Mouse (Mus musculus) CH12.LX (cell line): ENCODE measurements around the gene Scnn1a. TPM values are rescaled to one million over a fixed set of nuclear protein-coding genes. Genes with fewer than 3 reads are reported as not detected.

Experiments used
- DNase-seq: peaks from one replicate; pipeline ENCODE4 v3.0.0-alpha.2; 2013; ENCODE audit errors: extremely low read depth
- H3K27ac ChIP-seq: 2 replicates; pipeline ENCODE4 v1.5.1; 2012; ENCODE audit warnings: low read depth, mild to moderate bottlenecking, control low read depth, moderate library complexity; ENCODE audit not compliant: insufficient read depth
- H3K27me3 ChIP-seq: replicated peaks from 2 replicates; pipeline ENCODE3; 2012; ENCODE audit warnings: inconsistent platforms
- H3K36me3 ChIP-seq, 2 experiments: replicated peaks in 1 of 2; 2 replicates each; pipeline versions ENCODE3 to v1.6.1; 2012; ENCODE audit warnings: inconsistent platforms in 1 of 2, low read length in 1 of 2, mild to moderate bottlenecking in 1 of 2, mixed read lengths in 1 of 2, moderate library complexity in 1 of 2; ENCODE audit not compliant: control insufficient read depth in 1 of 2, insufficient read depth in 1 of 2
- H3K4me1 ChIP-seq, 2 experiments: 2 replicates each; pipeline ENCODE4 v1.6.1; 2012; ENCODE audit warnings: inconsistent platforms in 1 of 2, moderate library complexity in 1 of 2; ENCODE audit not compliant: insufficient read depth in 2 of 2, control insufficient read depth in 1 of 2
- H3K4me2 ChIP-seq: 2 replicates; pipeline ENCODE4 v1.6.1; 2012; ENCODE audit warnings: low read depth, mild to moderate bottlenecking, control low read depth; ENCODE audit not compliant: poor library complexity, insufficient read depth, severe bottlenecking
- H3K4me3 ChIP-seq, 3 experiments: fragments of 150-350 bp in 1 of 3; sonication (generic) in 1 of 3; replicated peaks in 1 of 3; 2 replicates each; pipeline versions ENCODE3 to v1.5.1; 2011 to 2012; ENCODE audit warnings: low read depth in 2 of 3, low read length in 2 of 3, mild to moderate bottlenecking in 2 of 3, moderate library complexity in 2 of 3, control low read depth in 1 of 3, improper control_type of control experiment in 1 of 3, inconsistent platforms in 1 of 3, mixed read lengths in 1 of 3; ENCODE audit not compliant: poor library complexity in 1 of 3
- H3K79me2 ChIP-seq: replicated peaks from 2 replicates; pipeline ENCODE4 v1.6.1; 2012; ENCODE audit warnings: mild to moderate bottlenecking, moderate library complexity; ENCODE audit not compliant: control insufficient read depth, poor library complexity, insufficient read depth, severe bottlenecking; ENCODE audit errors: extremely low read depth
- H3K9ac ChIP-seq: 2 replicates; pipeline ENCODE4 v1.6.1; 2012; ENCODE audit warnings: low read depth, mild to moderate bottlenecking, control low read depth, moderate library complexity; ENCODE audit not compliant: insufficient read depth
- H3K9me3 ChIP-seq: replicated peaks from 2 replicates; pipeline ENCODE3; 2012; ENCODE audit warnings: low read length, inconsistent platforms, mixed read lengths
- CHD2 ChIP-seq: IDR thresholded peaks from 2 replicates; pipeline ENCODE4 v1.6.1; 2011; ENCODE audit warnings: low read length, improper control_type of control experiment
- CTCF ChIP-seq, 2 experiments: IDR thresholded peaks in 1 of 2; conservative IDR thresholded peaks in 1 of 2; 2 replicates each; pipeline ENCODE4 v1.5.1; 2011 to 2012; ENCODE audit warnings: low read depth in 2 of 2, low read length in 2 of 2, improper control_type of control experiment in 1 of 2, inconsistent platforms in 1 of 2, mild to moderate bottlenecking in 1 of 2, moderate library complexity in 1 of 2
- E2F4 ChIP-seq: IDR thresholded peaks from 2 replicates; pipeline ENCODE4 v1.6.1; 2011; ENCODE audit warnings: low read depth, low read length, improper control_type of control experiment; ENCODE audit not compliant: insufficient replicate concordance
- GABPA ChIP-seq: IDR thresholded peaks from 2 replicates; pipeline ENCODE4 v1.6.1; 2012; ENCODE audit warnings: low read depth, low read length, improper control_type of control experiment, inconsistent platforms; ENCODE audit not compliant: insufficient replicate concordance
- HCFC1 ChIP-seq: IDR thresholded peaks from 2 replicates; pipeline ENCODE4 v1.6.1; 2012; ENCODE audit warnings: low read depth, mild to moderate bottlenecking, inconsistent platforms, low read length, improper control_type of control experiment
- IRF4 ChIP-seq: IDR thresholded peaks from 2 replicates; pipeline ENCODE4 v1.6.1; 2014; ENCODE audit warnings: low read depth, mild to moderate bottlenecking, inconsistent platforms, low read length, improper control_type of control experiment
- JUND ChIP-seq: conservative IDR thresholded peaks from 2 replicates; pipeline ENCODE4 v1.6.1; 2011; ENCODE audit warnings: low read depth, low read length, improper control_type of control experiment
- KAT2A ChIP-seq: IDR thresholded peaks from 2 replicates; pipeline ENCODE4 v1.6.1; 2012; ENCODE audit warnings: low read length, improper control_type of control experiment, inconsistent platforms; ENCODE audit not compliant: insufficient replicate concordance
- MAFK ChIP-seq: IDR thresholded peaks from 2 replicates; pipeline ENCODE4 v1.6.1; 2011; ENCODE audit warnings: low read length, improper control_type of control experiment; ENCODE audit not compliant: insufficient replicate concordance
- MAX ChIP-seq: IDR thresholded peaks from 2 replicates; pipeline ENCODE4 v1.6.1; 2011; ENCODE audit warnings: low read length, improper control_type of control experiment
- MEF2A ChIP-seq: IDR thresholded peaks from 2 replicates; pipeline ENCODE4 v1.6.1; 2014; ENCODE audit warnings: low read depth, mild to moderate bottlenecking, inconsistent platforms, low read length, improper control_type of control experiment, borderline replicate concordance
- POLR2A ChIP-seq: IDR thresholded peaks from 2 replicates; pipeline ENCODE4 v1.6.1; 2011; ENCODE audit warnings: low read depth, mild to moderate bottlenecking, improper control_type of control experiment, low read length
- RAD21 ChIP-seq: IDR thresholded peaks from 2 replicates; pipeline ENCODE4 v1.6.1; 2011; ENCODE audit warnings: low read depth, mild to moderate bottlenecking, low read length, improper control_type of control experiment, moderate library complexity
- RCOR1 ChIP-seq: conservative IDR thresholded peaks from 2 replicates; pipeline ENCODE4 v1.6.1; 2012; ENCODE audit warnings: low read depth, mild to moderate bottlenecking, inconsistent platforms, low read length, improper control_type of control experiment
- SIN3A ChIP-seq: IDR thresholded peaks from 2 replicates; pipeline ENCODE4 v1.6.1; 2012; ENCODE audit warnings: low read length, improper control_type of control experiment, inconsistent platforms
- SMC3 ChIP-seq: IDR thresholded peaks from 2 replicates; pipeline ENCODE4 v1.6.1; 2011; ENCODE audit warnings: low read depth, low read length, improper control_type of control experiment
- TBP ChIP-seq: conservative IDR thresholded peaks from 2 replicates; pipeline ENCODE4 v1.6.1; 2011; ENCODE audit warnings: low read depth, low read length, improper control_type of control experiment
- TCF12 ChIP-seq: IDR thresholded peaks from 2 replicates; pipeline ENCODE4 v1.6.1; 2014; ENCODE audit warnings: low read depth, mild to moderate bottlenecking, inconsistent platforms, low read length, improper control_type of control experiment
- ZKSCAN1 ChIP-seq: IDR thresholded peaks from 2 replicates; pipeline ENCODE4 v1.6.1; 2012; ENCODE audit warnings: low read depth, inconsistent platforms, low read length, improper control_type of control experiment, borderline replicate concordance
- ZMIZ1 ChIP-seq: IDR thresholded peaks from 2 replicates; pipeline ENCODE4 v1.6.1; 2012; ENCODE audit warnings: low read depth, mild to moderate bottlenecking, inconsistent platforms, low read length, improper control_type of control experiment
- ZNF384 ChIP-seq: IDR thresholded peaks from 2 replicates; pipeline ENCODE4 v1.6.1; 2012; ENCODE audit warnings: low read depth, low read length, improper control_type of control experiment, inconsistent platforms
- dilution Hi-C: fragments of 300-500 bp; cut with MboI; formaldehyde crosslinking; loops from 2 replicates; pipeline ENCODE4 v1.14.3; 2020; ENCODE audit warnings: low sequenced_read_pairs; ENCODE audit not compliant: extremely low pct_unique_long_range_greater_than_20kb, extremely low pct_ligation_motif_present
- in situ Hi-C: fragments of 300-500 bp; cut with MboI; formaldehyde crosslinking; loops from 3 replicates; pipeline ENCODE4 v1.14.3; 2019; ENCODE audit warnings: low sequenced_read_pairs, low pct_ligation_motif_present, low pct_unique_long_range_greater_than_20kb, mixed read lengths
- polyA plus RNA-seq: library from polyadenylated mRNA; unstranded; fragments of >175 nt; gene quantifications from 2 replicates; pipeline ENCODE4 v1.2.1, GENCODE M21; 2012; ENCODE audit warnings: low read depth; ENCODE audit not compliant: insufficient read length
- total RNA-seq, 2 experiments: library from RNA; depleted of rRNA; stranded (reverse); fragments of 300-350 nt in 1 of 2; fragments of >200 nt in 1 of 2; gene quantifications; 2 replicates each; pipeline ENCODE4 v1.2.3; 2012 to 2014

The Scnn1a gene
- total and polyA plus RNA-seq, 3 experiments, result not detected

DNA sequence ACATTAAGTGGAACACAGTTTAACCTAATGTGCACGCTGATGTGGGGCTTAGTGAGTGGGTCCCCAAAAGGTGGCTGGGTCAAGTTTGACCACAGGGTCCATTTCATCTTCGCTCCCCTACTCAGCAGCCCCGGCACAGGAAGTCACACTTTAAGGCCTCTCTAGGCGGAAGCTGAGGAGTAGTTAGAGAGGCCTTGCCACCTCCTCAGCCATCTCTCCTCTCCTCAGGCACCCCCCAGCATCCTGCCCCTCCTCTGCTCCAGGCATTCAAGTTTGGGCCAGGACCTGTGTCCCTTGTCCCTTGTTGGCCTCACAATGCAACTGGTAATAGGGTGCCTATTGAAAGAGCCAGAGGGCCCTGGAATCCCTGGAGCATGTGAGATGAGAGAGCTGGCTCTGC, 33.2 kb downstream of the Scnn1a start:
- no peaks in the 10 kb centered on the region for H3K36me3 ChIP-seq
- H3K79me2 ChIP-seq, result no peaks in the 10 kb centered on the region
- H3K4me3 ChIP-seq, result no peak overlapping the region
- dilution Hi-C loops, result no loop called here
- no peak overlapping the region for H3K27ac ChIP-seq
- TF ChIP-seq RCOR1 (no peak), IRF4 (no peak), SIN3A (no peak), E2F4 (no peak), KAT2A (no peak), MAX (no peak), SMC3 (no peak), CTCF (conservative IDR thresholded peaks at IDR 0.05 in 1 of 2, IDR thresholded peaks at IDR 0.05 in 1 of 2; ENCODE audit: low read depth in 2 of 2, low read length in 2 of 2) (no peak), TBP (no peak), ZMIZ1 (no peak), RAD21 (no peak), JUND (no peak), MAFK (no peak)
- DNase-seq, result no peak
- H3K4me2 ChIP-seq, result no peak overlapping the region
- in situ Hi-C loops, result no loop called here
- H3K27me3 ChIP-seq, result peaks cover 97% of the 10 kb centered on the region
- H3K4me1 ChIP-seq, result no peaks in the 10 kb centered on the region
- H3K9me3 ChIP-seq, result no peaks in the 10 kb centered on the region
- H3K9ac ChIP-seq, result no peak overlapping the region

DNA sequence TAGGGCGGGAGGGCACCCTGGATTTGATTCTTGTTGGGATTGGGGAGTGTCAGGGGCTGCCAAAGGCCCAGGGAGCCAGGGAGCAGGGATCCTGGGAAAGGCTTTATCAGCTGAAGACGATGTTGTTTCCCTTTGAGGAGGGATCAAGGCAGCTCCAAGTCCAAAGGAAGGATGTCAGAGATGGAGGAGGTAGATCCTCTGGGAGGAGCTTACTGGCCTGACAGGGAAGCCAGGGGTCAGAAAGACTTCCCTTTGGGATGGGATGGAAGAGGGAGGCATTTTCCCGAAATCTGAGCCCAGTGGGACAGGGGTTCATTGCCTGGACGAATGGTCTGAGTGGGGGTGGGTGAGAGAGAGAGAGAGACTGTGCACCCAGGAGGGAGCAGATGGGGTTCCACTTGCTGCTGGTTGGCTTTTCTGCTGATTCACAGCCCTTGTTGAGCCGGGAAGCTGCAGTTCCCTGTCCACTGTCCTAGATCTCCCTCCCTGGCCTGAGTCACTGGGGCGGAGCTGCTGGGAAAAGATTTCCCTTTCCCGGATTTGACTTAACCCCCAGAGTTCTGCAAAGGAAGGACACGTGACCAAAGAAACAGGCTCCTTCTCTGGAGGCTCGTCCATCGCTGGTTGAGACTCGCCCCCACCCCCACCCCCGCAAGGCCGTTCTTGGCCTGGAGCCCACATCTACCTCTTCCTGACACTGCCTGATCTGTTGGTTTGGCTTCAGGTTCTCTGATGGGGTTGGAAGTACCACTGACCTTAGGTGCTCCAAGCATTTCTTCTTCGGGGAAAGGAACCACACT, 34.1 kb downstream of the Scnn1a start:
- DNase-seq, result no peak
- H3K9me3 ChIP-seq, result no peaks in the 10 kb centered on the region
- H3K9ac ChIP-seq, result no peak overlapping the region
- peaks cover 97% of the 10 kb centered on the region for H3K27me3 ChIP-seq
- dilution Hi-C loops, result no loop called here
- no peaks in the 10 kb centered on the region for H3K4me1 ChIP-seq
- no peak for TF ChIP-seq MEF2A
- no peak for TF ChIP-seq ZKSCAN1
- TF ChIP-seq CHD2, result no peak
- TF ChIP-seq ZNF384, result no peak
- TF ChIP-seq TCF12, result no peak
- TF ChIP-seq IRF4, result no peak
- no peak for TF ChIP-seq HCFC1
- no peak for TF ChIP-seq POLR2A
- no peak for TF ChIP-seq GABPA
- no peaks in the 10 kb centered on the region for H3K36me3 ChIP-seq
- no peak overlapping the region for H3K27ac ChIP-seq
- no peak overlapping the region for H3K4me3 ChIP-seq
- no peaks in the 10 kb centered on the region for H3K79me2 ChIP-seq
- in situ Hi-C loops, result no loop called here
- H3K4me2 ChIP-seq, result no peak overlapping the region
